Mouse (Mus musculus) retina, embryonic 14.5 days (tissue): ENCODE results near the gene Cd52.
A peak's percentile ranks its signal among the peaks of the same experiment; 100 is the strongest.

ENCODE experiments used
- DNase-seq: peaks from one replicate; pipeline ENCODE4 v3.0.0-alpha.2; 2015; ENCODE audit warnings: low spot score

The Cd52 gene

DNA sequence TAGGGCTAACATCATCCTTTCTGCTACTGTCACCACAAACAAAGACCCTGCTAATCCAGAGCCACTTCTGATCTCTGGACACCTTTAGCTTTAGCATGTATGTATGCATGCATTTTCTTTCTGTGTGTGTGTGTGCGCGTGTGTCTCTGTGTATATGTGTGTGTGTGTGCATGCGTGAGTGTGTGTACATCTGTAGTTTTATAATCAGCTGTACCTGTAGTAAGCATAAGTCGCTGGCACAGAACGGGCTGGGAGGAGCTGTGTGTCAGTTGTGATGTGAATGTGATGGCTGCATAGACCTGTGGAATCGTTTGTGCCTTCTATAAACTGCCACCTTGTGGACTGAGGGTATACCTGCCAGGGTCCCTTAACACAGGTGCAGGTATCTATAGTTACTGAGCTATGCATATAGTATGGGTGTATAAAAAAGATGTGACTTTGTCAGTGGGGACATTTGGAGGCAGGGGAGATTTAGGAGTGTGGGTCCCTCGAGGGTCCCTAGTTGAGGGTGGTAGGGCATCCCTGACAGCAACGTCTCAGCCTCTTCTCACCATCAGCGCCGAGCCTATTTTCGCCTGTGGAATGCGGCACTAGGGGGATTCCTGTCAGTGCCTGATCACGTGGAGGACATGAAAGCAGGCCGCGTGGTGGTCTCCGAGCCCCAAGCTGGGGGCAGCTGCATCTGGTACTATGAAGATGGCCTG is 4.2 kb downstream of the Cd52 start:
- no peak for DNase-seq

DNA sequence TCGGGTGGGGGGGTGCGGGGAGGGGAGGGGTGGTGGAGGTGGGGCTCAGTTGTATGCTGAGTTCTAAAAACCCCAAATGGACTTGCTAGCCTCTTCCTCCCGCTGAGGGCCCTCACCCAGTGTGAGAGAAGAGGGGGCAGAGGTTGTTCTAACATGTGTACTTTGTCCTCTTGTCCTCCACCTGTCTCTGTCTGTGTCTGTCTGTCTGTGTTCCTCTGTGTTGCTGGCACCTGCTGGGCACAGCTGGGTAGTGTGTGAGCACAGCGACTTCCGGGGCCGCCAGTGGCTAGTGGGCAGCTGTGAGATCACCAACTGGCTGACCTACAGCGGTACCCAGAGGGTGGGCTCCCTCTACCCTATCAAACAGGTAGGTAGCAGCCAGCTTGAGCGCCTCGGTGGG is 5.9 kb downstream of the Cd52 start:
- DNase-seq, result no peak

DNA sequence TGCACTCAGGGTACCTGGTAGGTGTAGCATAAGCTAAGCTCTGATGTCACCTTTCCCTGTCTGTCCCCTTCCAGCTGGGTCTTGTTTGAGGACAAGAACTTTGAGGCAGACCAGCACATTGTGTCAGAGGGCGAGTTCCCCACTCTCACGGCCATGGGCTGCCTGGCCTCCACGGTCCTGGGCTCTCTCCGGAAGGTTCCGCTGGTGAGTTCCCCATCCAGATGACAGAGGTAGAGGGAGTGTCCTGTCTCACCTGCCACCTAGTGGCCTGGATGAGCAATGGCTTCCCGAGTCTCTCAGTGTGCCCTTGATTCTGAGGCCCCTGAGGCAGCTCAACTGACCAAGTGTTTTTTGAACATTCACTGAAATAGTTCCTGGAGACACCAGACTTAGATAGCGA is 7.5 kb downstream of the Cd52 start:
- DNase-seq, result peak; percentile 78

DNA sequence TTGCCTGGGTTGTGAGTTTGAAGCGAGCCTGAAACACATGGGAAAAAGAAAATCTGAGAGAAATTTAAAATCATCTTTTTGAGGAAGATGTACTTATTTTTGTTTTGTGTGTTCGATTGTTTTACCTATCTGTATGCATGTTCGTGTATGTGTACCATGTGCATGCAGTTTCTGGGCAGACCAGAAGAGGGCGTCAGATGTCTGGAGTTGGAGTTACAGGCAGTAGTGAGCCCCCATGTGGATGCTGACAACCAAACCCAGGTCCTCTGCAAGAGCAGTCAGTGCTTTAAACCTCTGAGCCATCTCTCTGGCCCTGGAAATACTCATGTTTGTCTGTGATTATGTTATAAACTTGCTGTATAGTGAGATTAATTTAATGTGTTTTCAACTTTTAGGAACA is 9.9 kb downstream of the Cd52 start:
- no peak for DNase-seq

DNA sequence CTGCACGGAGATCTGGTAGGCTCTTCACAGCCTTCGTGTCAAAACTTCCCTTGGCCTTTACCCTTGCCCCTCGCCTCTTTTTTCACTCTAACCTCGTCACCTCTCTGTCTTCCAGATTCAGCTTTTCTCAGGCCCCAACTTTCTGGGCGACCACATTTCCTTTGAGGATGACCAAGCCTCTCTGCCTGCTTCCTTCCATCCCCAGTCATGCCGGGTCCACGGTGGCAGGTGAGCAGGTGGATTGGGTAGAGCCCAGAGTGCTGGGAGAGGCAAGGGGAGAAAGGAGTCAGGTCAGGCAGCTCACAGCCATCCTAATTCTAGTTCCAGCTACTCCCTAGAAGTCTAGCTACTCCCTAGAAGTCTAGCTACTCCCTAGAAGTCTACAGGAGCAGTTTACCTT is 12.4 kb downstream of the Cd52 start:
- DNase-seq, result no peak

DNA sequence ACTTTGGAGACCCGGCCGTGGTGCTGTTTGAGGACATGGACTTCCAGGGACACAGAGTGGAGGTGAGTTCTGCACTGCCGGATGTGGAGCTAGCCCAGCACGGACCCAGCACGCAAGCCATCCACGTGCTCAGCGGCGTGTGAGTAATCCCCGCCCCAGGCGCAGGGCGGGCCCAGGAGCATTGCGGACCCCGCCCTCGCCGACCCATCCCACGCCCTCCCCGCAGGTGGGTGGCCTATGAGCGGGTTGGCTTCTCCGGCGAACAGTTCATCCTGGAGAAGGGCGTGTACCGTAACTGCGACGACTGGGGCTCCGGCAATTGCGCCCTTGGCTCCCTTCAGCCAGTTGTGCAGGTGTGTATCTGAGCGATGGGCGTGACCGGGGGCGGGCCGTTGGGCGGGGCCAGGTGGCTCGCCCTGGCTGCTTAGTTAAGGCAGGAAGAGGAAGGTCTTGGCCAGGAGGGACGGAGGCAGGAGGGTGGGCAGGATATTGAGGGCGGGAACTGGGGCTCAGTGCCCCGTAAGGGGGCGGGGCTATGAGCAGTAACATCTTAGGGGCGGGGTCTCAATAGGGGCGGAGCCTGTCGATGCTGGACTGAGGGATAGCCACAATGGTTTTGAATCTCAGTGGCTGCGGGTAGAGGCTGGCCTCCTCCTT is 13.0 kb downstream of the Cd52 start:
- peak; percentile 75 for DNase-seq

DNA sequence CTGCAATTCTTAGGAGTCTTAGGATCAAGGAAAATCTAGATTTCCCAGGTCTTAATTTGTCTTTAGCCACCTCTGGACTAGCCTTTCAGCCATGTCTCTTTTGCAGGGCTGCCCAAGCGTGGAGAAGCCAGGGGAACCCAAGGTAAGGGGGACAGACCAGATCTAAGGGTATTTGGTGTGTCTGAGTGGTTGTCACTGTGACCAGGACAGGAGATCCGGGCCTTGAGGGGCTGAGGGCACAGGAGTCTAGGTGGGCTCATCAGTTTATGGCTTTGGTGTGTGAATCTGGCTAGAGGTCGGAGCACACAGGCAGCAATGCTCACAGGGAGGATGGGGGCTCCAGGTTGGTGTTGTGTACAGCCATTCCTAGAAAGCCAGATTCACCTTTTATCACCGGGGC is 14.2 kb downstream of the Cd52 start:
- no peak for DNase-seq

DNA sequence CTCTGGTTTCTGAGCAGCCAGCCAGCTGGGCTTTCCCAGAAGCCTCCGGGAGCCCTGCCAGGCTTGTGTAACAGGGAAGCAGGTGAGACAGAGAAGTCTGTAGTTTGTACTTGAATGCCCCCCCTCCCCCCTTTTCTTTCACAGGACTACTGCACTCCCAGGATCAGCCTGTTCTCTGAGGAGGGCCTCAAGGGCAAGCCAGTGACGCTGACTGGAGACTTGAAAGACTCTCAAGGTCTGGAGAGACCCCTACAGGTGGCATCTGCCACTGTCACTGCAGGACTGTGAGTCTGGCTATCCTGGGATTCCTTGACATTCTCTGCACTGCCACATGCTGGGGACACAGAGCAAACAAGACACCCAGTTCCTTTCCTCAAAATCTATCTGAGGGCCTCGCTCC is 16.2 kb downstream of the Cd52 start:
- DNase-seq, result peak; percentile 76

DNA sequence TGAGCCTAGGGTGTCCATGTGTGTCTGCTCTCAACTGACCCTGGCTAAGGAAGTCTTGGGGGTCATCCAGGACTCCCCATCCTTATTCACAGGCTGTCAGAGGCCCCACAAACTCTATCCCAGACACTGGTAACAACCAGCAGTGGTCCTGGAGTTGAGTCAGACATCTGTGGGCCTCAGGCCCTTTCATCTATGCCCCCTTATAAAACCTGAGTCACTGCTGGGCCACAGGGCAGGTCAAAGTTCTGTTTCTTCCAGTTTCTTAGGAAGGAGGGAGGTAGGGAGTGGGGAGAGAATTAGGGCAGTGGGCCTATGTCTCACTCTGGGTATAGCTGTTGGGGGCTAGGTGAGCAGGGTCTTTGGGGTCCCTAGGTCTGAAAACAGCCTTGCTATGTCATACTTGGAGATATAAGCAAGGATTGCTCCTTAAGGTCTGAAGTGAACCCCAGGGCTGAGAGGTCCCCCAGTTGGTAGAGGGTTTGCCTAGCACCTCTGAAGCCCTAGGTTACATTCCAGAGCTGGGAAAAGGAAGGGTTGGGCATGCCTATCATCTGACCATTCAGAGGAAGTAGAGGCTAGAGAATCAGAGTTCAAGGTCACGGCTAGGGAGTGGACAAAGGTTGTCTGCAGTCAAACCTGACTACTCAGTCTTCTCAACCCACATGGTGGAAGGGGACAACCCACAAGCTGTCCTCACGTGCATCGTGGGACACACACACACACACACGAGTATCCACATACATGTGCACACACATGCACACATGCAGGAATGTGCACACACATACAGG is 25.9 kb downstream of the Cd52 start:
- no peak for DNase-seq

DNA sequence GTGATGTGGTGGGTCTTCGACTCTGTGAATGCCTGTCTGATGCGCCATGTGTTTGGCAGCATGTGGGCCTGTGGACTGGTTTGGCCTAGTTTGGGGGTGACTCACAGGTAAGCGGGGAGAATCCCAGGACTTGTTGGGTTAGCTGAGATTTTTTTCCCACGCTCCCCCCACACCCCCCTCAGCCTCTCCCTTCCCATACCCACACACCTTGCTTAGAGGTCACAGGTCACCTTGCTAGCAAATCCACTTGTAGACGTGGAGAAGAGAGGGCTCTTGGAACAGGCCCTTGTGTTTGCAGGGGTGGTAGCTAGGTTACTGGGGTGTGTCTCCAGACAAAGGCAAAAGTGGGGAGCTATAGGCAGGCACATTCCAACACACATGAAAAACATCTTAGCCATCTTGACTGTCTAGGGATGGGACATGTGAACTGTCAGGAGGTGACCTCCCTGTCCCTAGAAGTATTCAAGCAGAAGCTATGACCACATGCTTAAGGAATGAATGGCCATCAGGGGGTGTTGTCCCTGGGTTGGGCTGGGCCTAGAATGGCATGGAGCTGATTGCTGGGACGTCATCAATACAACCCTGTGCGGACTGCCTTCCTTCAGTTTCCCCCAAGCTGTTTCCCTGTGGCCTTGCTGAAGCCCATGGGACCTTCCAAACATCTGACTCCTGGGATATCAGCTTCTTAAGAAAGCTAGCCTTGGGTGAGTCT is 26.9 kb downstream of the Cd52 start:
- DNase-seq, result no peak

DNA sequence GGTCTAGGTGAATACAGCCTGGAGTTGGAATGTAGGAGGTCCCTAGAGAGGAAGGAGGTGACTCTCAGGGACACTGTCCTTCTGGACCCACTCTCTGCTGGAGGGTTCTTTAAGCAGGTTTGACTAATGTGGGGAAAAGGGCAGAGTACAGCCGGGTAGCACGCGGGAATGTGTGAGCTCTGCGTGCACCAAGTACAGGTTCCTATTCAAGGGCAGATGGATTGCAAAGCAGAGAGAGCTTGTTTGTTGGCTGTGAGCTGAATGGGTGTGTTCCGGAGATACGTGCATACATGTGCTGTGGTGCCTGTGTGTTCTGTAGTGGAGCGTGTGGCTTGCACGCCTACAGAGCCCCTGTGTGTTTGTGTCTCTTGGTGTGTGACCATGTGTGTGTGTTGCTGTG is 27.5 kb downstream of the Cd52 start:
- no peak for DNase-seq

DNA sequence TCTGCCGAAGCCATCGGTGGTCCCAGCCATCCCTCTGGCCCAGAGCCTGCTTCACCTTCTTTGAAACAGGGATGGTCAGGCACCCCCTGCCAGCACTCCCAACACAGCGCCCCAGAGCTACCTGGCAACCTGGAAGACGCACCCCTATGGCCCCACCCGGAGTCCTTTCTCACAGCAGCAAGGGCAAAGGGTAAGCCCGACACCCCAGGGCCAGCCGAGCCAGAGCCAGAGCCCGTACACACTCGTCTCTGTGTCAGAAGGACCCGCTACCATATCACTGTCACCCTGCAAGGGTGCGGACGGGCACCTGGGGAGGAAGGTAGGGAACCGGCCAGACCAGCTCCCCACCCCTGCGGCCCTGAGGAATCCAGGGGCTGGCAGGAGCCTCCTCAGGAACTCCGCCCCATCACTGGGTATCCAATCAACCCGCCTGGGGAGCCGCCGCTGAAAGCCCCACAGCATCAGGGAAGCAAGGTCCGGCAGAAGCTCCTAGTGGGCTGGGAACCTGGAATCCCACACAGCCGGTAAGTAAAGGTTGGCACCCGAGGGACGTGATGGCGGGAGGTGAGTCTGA is 29.4 kb downstream of the Cd52 start:
- DNase-seq, result no peak

DNA sequence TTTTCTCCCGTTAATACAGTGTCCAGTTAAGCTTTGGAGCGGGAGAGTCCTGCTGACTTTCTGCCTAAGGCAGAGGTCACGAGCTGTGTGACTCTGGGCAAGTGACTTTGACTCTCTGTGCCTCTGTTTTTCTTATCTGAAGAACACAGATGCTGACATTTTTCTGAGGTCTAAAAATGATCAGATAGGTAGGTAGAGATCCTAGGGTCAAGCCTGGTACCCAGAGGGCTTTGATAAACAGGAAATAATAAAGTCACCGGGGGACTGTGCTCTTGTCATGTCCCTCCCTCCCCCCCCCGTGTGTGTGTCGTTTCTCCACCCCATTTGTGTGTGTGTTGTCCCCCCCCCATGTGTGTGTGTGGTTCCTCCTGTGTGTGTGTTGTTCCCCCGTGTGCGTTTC is 32.3 kb downstream of the Cd52 start:
- no peak for DNase-seq

DNA sequence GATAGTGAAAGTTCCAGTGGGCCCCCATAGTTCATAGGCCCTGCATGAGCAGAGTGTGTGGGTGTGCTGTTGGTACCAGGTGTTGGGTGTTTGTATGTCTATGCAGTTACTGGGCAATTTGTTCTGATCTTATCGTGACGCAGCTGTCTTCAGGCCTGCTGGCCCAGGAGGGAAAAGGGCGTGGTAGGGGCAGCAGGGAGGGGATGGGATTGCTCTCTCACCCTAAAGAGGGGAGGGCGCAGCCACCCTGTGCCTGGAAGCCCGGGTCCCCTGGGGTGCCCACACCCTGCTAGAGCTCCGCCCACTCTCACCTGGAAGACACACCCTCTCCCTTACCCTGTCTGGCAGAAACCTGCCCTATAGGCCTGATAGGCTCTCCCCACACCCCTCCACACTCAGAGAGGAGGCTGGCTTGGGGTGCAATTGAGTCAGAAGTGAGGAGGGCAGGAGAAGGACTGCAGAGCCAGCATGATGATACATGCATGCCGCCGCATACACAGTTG is 32.9 kb downstream of the Cd52 start:
- no peak for DNase-seq

DNA sequence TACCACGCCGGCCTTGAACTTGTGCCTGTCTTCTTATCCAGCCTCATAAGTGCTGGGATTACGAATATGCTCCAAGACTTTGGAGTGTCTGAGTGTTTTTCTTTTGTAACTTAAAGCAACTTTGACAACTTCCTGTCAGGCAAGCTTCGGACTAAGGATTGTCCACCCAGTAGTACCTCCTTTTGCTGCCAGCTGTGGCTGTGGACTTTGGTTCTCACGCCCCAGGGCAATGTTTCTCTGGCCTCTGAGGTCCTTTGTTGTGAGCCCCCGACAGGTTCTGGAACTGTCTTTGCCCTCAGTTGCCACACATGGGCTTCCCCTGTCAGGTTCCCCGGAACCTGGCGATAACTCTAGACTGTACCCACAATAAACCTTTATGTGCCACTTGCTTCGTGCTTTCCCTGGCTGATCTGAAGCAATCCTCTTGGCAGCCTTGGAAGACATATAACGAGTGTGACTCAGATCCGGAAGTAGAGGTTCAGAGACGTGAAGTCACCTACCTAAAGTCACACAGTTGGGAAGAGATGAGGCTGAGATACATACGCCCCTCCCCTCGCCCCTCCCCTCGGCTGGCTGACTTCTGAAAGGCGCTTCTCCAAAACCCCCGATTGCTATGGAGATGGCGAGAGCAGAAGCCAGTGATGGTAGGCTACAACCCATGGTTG is 33.6 kb downstream of the Cd52 start:
- DNase-seq, result no peak

DNA sequence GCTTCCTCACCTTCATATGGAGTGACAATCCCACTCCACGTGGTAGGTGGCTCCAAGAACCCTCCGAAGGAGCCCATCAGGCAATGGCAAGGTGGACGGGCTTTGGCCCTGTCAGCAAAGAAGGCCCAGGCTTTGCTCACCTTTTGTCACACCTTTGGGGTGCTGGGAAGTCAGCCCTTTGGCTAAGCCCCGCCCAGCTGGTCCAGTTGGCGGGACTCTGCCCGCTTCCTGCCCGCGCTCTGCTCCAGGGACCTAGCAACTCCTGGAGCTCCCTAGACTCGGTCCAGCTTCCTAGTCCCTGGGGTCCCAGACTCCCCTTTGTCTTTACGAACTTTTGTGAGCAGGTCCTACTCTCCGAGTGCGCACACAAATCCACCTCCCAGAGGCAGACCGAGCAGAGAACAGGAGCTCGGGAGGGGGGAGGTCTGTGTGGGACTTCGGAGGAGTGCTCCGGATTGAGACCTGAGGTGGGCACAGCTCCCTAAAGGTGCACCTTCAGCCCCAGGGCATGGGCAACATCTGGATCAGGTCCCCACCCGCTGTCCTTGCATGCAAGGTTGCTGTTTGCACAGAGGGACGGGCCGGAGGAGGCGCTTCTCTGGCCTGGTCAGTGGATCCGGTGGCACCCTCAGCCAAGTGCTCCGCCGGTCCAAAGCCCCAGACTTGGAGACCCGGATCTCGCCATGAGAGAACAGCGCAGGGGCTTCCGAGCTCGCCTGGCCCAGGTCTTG is 34.6 kb downstream of the Cd52 start, which contains the start of gene Crybg2:
Gene Crybg2, plus strand, starts transcription at position 681 of the 731 bp plus-strand sequence.
- DNase-seq, result no peak

DNA sequence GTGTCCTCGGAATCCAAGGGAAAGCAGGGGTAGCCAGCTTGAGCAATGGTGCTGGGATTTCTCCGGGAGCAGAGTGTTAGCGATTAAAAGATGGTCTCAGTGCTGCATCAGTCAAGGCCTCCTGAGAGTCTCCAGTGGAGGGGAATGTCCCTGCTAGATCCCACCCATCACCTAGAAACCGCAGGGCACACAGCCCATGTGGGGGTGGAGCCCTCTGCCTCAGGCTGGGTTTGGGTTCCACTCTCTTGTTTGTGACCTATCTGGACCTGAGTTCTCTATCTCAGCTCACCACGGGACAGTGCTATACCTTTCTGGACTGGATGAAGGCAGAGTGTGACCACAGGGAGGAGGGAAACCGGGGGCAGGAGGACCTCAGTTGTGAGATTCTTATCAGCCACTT is 36.0 kb downstream of the Cd52 start:
- no peak for DNase-seq

DNA sequence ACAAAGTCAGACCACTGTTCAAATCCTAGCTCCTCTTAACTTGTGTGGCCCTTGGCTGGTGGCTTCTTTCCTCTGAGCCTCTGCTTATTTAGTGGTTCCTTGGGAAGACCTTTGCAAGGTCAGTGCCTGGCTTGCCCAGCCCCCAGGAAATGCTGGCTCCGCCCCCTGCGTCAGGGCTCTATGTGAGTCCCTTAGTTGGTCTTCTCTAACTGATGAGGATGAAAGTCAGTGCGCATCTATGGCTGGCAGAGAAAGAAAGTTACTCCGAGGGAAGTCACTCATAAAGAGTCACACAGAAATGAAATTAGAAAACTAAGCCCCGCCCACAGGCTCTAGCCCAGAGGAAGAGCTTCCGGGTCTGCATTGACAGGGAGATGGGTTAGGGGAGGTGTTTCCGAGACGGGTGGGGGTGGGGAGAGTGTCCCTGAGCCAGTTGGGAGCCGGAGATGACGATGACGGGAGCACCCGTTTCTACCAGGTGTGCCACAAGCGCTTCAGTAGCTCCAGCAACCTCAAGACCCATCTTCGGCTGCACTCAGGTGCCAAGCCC is 36.6 kb downstream of the Cd52 start:
- no peak for DNase-seq

DNA sequence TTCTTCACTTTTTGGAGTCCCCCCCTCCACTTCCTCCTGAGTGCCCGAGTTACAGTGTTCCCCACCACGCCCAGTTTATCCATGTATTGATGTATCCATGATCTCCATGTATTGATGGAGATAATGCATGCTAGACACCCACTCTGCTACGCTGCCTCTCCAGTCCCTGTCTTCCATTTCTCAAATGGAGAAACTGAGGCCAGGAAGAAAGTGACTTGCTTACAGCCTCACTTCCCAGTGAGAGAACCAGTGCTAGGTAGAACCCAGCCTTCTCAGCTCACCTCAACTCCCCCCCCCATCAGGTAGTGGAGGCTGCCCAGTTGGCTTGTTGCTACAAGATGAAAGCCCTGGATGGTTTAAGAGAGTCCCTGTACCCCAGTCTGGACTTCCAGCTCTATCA is 41.3 kb downstream of the Cd52 start, which contains the start of gene Zfp683:
Gene Zfp683, plus strand, starts transcription at position 301 of the 400 bp plus-strand sequence.
- DNase-seq, result no peak

DNA sequence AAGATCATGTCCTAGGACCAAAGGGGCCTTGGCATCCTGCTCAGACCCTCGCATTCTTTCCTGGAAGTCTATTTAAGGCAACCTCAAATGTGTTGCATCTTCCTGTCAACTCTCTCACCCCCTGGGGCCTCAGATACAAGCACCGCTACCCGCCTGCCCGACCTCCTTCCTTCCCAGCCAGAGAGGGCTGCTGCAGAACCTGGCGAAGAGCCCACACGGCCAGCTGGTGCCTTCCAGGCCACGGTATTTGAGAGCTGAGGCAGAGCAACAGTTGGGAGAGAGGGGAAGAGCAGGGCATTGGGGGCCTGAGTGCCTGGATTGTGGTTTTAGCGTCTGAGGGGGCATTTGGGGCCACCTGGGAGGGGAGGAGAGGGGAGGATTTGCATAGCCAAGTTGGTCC is 42.3 kb downstream of the Cd52 start:
- DNase-seq, result no peak
